Mouse (Mus musculus) ZHBTc4 (cell line): ENCODE results near the gene Olfr5.
A peak's percentile ranks its signal among the peaks of the same experiment; 100 is the strongest.
"Not testable (repeated sequence)": the region's sequence is repeated elsewhere in the genome, so short reads cannot be mapped to it uniquely, and the experiment has no call there.

Source experiments
- DNase-seq: peaks from one replicate; pipeline ENCODE4 v3.0.0-alpha.2; 2011; ENCODE audit warnings: low read depth, low spot score

Olfr5 gene

DNA sequence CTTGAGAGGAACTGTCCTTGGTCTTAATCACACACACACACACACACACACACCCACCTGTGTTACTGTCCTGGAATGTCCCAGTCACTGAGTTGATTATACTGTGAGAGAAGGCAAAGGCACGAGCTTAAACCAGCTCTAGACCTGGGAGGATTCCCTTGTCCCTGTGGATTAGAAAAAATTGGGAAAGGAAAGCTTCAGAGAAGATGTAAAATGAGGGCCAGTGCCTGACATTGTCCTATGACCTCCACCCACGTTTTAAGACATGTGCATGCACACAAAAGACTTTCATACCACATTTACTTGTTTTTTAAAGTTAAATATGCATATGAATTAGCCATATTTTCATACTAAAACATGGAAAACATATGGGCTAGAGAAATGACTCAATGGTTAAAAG is at the start of gene Olfr5:
TSS of gene Olfr5 (minus strand) at position 101 of the 400 bp plus-strand sequence.
- no peak for DNase-seq

DNA sequence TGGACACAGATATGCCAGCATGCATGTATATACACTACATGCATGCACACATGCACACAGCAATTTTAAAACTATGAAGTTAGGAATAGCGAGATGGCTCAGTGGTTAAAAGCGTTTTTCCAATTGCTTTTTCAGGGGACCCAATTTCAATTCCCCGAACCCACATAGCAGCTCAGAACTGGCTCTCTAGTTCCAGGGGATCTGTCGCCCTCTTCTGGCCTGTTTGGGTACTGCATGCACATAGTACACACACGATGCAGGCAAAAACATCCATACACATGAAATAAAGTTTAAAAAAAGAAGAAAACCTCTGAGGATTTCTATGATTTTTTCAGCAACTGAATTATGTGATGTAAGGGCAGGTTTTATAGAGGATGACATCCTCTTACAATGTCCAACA is 39.4 kb upstream of the Olfr5 start:
- DNase-seq: peak; percentile 58

DNA sequence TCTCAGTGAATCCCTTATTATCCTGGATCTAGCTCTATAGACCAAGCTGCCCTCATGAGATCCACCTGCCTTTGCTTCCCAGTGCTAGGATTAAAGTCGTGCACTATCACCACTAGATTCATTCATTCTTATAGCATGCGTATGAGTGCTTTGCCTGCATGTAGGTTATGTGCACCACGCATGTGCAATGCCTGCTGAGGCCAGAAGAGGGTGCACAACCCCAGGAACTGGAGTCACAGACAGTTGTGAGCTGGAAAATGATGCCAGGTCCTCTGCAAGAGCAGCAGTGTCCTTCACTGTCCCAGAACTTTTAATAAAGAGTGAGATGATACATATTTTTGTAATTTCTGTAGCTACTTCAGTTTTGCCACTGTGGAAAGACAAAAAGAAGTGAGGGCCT is 38.3 kb upstream of the Olfr5 start:
- peak; percentile 78 for DNase-seq

DNA sequence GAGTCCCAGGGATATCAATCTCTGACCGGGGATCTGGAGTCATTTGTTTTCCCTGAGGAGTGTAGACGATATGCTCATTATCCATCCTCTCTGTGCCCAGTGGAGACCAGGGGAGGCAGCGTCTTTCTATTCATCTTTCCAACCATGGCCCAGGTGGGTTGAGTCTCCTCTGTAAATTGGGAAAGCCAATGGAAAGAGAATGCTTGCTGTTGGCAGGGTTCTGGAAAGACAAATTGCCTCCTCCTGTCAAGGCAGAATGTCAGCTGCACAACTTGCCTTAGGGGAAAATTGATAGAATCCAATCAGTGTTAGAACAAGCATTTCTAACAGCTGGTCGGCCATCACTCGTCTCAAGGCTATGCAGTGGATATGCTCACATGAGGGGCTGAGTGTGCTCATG is 36.1 kb upstream of the Olfr5 start, which contains the start of gene Olfr1349:
TSS of gene Olfr1349 (minus strand) at position 101 of the 400 bp plus-strand sequence.
- DNase-seq: no peak

DNA sequence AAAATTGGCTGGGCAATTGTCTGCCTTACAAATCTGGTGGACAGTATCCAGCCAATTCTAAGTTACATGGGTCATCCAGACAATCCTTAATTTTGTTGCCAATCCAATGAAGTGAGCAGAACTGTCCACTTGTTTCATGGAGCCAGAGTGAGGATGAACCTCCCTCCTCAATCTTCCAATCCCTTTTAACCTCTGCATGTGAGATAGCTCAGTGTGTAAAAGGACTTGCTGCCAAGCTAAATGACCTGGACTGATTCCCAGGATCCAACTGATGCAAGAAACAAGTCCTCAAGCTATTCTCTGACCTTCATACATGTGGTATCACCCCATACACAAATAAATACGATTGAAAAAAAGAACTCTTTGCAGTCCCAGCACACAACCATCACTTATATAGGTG is 34.9 kb upstream of the Olfr5 start:
- DNase-seq: no peak

DNA sequence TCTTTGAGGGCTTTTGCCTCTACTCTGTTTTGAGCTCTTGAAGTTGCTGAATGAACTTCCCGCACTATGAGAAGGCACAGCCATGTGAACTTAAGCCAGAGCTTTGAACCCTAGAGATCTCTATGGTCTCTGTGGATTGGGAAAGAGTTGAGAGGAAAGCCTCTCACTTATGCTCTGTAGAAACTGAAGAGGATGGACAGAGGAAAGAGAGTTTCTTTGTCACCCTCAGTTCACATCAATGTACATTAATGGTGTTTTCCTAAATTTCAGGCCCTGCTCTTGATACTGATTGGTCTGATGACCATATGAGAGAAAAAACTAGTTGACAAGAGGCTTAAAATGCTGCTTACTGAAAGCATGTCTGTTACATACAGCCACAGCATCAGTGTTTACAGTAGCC is 21.9 kb upstream of the Olfr5 start, which contains the start of gene Olfr1348:
TSS of gene Olfr1348 (minus strand) at position 101 of the 400 bp plus-strand sequence.
- DNase-seq: no peak

DNA sequence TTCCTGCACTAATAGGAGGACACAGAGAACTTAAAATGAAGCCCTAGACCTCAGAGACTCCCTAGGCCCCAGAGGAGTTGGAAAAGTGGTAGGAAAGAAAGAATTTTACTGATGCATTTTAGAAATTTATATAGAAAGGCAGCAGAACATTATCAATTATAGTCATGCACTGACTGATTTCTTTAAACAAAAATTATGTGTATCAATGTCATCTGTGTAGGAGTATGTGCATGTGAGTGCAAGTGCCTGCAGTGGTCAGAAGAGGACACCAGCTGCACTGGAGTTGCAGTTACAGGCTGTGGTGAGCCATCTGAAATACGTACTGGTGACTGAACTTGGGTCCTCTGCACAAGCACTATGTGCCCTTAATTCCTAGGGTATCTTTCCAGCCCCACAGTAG is 12.9 kb upstream of the Olfr5 start, which contains the start of gene Olfr1347:
TSS of gene Olfr1347 (minus strand) at position 101 of the 400 bp plus-strand sequence.
- no peak for DNase-seq

DNA sequence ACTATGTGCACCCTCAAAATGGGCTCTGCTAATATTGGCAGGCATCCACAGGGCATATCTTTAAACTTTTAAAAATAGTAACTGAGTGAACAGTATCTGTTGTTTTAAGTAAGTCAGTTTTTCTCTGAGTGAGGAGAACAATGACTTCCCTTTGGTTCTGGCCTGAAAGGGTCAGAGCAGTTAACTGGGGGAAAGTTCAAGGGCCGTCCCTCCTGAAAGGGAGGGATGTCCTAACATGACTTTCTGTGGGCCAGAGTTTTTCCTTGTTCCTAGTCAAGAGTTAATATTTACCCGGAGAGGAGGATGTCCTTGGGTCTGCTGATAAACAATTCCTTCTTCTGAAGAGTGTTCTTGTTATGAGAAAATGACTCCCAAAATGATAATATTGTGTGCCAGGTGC is 9.1 kb downstream of the Olfr5 start:
- not testable (repeated sequence) for DNase-seq

DNA sequence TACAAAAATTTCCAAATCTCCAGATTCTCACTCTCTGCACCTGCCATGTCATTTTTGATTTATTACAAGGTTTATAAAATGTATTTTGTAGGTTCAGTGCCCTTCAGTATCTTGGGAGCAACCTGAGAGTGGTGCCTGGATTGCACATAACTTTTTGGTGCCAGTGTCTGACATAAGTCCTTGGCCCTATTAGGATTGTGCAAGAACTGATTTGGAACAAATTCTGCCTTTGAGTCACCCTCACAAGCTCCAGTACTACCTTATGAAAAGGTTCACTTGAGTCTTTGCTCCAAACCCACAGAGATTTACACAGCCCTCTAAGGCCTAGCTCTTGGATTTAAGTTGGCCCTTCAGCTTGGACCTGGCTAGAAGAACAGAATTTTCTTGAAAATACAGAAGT is 19.8 kb downstream of the Olfr5 start, which contains the start of gene Olfr1346:
TSS of gene Olfr1346 (plus strand) at position 151 of the 400 bp plus-strand sequence.
- DNase-seq: no peak

DNA sequence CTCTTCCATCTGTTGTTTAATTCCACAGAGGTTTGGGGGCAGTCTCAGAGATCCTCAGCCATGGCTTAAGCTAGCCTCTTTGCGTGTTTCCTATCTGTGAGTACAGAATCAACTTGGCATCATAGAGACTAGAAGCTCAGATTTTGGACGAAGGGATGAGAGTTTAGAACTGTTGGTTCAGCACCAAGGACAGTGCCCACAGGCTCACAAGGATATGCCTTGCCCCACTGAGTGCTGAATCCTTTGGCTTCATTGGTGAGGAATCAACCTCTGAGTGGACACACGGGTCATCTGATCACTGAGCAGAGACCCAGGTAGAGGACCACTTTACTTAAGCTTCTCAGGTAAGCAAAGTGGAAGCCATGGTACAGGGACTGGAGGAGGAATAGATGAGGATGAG is 30.3 kb downstream of the Olfr5 start:
- DNase-seq: peak; percentile 55

DNA sequence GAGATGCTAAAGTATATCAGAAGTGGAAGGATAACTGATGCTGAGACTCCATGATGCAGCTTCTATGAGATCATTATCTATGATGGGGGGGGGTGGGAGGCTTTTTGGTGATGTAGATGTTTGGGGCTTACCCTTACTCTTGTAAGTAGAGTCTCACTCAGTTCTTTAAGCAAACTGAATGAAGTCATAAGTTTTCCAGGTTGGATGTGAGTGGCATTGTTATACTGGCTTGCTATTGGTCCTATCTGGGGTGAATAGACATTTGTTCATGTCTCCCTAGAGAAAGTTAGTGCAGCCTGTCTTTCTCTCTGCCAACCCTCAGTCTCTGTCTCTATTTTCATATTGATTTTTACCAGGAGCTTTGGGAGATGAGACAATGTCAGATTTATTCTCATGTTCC is 30.9 kb downstream of the Olfr5 start, which contains the start of gene Olfr1336:
TSS of gene Olfr1336 (plus strand) at position 301 of the 400 bp plus-strand sequence.
- DNase-seq: no peak

DNA sequence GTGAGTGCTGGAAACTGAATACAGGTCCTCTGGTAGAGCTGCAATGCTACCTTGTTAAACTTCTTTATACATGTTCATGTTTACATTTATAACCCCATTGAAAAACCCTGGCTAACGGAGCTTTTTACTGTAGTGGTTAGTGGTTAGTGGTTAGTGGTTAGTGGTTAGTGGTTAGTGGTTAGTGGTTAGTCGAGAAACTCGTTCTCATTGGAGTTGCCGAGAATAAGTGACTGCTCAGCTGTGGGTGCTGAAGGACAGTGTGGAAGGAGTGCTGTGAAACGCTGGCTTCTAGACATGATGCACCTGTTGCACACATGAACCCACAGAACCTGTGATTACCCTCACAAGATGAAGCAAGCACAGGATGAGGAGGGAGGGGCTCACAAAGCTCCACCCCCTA is 39.0 kb downstream of the Olfr5 start:
- no peak for DNase-seq

DNA sequence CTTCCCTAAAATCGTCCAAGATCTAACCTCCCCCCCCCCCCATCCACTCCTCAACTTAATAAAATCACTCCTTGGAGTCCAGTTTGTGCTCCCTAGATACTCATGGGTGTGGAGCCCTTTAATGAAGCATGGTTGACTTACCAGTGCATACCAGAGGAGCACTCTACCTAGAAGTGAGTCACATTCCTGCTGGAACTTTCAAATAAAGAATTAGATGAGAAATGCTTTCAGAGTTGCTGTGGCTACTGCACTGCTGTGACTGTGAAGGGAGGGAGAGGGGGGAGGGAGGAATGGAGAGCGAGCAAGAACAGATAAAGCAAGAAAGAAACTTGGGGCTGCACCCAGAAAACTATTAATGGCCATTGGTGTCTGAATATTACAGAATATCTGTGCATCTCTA is 45.6 kb downstream of the Olfr5 start:
- no peak for DNase-seq

DNA sequence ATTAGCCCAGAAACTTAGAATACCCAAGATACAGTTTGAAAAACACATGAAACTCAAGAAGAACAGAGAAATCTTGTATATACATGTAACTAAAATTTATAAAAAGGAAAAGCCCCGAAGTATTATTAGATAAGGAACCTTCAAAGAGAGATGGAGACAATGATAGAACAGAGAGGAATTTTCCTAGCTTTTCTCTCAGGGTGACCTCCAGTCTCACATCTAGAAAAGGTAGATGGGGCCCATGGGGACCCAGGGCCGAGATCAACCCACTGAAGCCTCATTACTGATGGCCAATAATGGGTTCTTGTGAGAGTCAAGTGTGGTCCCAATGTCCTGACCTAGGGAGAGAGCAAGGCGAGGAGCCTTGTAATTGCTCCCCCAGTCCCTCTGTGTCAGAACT is 48.4 kb downstream of the Olfr5 start, which contains the start of gene Olfr1344:
TSS of gene Olfr1344 (plus strand) at position 301 of the 400 bp plus-strand sequence.
- DNase-seq: no peak

DNA sequence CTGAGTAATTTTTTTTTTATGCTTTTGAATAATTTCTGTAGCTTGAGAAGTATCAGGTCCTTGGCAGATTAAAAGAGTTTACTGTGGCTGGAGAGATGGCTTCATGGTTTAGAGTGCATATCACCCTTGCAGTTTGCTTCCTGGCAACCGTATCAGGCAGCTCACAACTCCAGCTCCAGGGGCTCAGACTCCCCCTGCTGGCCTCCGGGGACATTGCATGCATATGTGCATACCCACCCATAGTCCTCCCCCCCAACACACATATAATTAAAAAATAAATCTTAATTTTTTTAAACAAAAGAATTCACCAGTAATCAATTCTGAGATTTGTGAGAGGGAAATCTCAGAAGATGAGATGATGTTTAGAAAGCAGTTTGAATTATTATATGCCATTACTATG is 56.4 kb downstream of the Olfr5 start:
- DNase-seq: peak; percentile 61

DNA sequence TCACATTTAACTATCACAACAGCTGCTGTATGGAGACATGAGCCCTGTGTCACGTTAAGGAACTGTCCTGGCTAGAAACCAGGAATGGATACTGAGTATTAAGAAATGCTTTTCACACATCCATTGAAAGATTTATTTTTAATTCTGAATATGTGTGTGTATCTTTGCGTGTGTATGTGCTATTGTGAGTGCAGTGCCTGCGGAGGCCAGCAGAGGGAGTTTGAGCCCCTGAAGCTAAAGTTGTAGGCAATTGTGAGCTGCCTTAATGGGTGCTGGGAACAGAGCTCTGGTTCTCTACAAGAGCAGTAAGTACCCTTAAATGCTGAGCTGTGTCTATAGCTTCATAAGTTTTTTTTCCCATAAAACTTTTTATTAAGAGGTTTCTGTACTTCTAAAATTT is 57.4 kb downstream of the Olfr5 start:
- peak; percentile 43 for DNase-seq
